Mouse (Mus musculus) kidney, adult 8-10 months (tissue): ENCODE measurements at regions not wholly inside any gene's neighbourhood (a gene's known extent, or its start where the extent isn't known, plus 50 kb on each side); places are given as distances from the start of the nearest gene placed in this dataset.

ENCODE experiments used
- DNase-seq, 2 experiments: peaks; one replicate each; pipeline ENCODE4 v3.0.0; 2022

DNA sequence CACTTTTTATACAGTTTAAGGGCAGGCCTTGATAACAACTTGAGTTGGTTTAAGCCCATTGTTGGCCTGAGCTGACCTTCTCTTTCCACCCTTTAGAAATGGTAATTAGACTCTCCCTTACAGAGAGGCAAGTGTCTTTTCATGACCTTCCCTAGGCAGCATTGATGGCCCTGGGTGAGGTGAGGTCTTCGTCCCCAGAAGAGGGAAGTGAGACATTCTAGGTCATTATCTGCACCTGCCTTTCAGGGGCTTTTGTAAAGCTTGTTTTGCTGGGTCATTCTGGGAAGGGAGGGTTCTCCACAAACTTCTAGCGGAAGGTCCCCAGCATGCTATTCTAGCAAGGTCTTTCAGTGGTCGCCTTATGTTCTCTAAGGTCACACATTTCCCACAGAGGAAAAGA lies 93.6 kb upstream of the Foxn2 start:
- no peak for DNase-seq

DNA sequence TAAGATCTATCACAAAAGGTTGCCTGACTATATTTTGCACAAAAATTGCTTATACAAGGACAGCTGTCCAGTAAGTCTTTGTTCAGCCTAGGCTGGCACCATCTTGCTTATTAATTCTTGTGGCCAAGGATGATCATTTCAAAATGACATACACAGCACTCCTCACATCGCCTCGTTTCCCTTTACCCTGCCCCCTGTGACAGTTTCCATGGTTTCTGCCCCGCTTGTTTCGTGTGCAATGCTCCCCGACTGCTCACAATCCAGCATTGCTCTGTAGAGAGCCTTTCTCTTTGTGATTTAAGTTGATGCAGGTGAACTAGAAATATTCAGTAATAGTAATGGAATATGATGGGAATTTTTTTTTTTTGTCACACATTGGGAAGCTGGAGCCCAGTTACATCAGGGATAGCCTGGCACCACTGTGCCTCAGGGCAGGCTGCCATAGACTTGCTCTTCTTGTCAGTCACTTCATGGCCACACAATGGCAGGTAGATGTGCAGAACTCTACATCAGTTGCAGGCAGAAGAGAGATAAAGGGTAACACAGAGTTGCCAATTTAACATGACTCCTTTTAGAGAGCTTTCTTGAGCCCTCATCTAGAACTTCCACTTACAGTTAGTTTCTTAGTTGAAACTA lies 90.6 kb upstream of the Foxn2 start:
- no peak for DNase-seq

DNA sequence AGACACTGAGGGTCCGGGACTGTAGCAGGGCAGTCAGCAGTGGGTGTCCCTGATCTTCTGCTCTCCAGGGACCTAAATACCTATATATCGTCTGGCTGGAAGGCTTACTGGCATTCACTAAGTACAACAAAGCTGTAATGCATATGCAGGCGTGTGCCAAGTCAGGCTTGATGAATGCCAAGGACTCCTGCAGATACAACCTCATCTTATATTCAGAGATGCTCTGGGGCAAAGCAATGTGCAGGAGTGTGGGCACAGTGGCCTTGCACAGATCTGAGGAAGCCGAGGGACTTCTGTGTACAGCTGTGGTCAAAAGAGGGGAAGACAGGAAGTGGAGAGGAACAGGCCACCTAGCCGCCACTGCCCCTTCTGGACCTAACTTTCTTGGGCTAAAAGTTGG lies 89.5 kb upstream of the Foxn2 start:
- no peak for DNase-seq

DNA sequence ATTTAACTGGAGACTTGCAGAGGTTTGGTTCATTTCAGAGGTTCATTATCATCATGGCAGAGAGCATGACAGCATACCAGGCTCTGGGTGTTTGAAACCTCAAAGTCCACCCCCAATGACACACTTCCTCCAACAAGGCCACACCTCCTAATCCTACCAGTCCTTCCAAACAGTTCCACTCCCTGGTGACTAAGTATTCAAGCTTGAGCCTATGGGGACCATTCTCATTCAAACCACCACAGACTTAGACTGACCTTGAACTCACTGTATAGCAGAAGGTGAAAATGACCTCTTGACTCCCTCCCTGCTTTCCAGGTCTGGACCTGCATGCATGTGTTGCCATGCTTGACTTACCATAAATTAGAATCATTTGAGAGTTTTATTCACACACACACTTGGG lies 87.6 kb upstream of the Foxn2 start:
- no peak for DNase-seq

DNA sequence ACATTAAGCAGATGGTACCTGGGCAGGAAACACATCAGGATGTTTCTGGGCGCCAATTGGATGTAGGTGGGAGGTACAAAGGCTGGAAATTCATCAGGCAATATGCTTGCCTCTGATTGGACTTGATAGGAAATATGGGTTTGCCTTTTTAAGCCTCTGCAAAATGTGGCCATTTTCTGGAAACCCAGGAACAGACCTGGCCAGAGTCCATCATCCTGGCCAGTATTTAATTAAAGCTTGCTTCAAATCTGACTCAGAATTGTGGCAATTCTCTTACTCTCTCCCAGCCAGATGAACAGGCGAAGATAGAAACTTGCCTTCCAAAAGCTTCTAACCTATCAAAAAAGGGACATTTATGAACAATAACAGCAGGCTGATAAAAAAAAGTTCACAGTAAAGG lies 79.3 kb upstream of the Foxn2 start:
- no peak for DNase-seq

DNA sequence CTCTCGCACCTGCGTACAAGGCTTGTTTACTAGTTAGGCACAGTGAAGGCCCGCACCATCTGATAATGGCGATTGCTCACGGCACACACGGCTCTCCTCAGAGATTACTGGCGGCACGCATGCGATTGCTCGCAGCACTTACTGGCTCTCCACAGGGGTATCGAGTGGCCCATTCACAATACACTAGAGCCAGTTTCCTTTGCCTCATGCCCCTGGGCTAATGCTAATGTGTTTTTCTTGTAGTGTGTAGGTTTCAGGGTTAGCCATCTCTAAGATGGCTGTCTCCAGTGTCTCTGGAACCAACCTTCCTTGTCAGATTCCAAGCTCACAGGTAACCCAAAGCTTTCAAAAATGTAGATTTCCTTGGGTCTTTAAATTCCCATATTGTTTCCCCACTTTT lies 78.1 kb upstream of the Foxn2 start:
- no peak for DNase-seq

DNA sequence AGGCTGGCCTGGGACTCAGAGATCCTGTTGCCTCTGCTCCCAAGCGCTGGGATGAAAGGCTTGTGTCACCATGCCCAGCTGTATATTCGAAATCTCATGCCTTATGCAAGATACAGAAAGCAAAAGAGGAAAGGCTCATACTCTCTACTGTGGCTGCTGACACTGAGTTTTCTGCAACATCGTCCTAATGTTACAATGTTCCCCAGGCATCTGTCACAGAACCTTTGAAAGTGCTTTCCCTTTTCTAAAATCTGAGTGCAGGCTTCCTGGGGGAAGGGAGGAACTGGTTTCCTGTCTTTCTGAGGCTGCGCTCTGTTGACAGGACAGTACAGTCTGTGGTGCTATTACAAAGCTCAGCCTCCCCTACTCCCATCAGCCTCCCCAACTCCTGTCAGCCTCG lies 72.6 kb upstream of the Foxn2 start:
- DNase-seq, result no peak

DNA sequence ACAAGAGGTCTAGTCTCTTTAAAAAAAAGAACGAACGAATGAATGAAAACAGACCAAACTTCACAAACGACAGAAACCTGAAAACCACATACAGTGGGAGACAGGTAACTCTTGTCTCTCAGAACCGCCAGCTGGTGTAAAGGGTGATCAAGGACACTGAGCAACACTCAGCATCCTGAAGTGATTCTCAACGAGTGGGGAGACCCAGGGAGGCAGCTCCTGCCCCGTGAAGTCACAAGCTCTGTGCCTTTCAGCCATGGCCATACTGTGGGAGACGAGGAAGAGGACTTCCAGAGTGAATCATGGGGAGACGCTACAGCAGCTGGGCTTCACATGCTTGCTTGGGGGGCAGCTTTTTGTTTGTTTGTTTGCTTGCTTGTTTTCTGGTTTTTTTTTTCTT lies 70.5 kb upstream of the Foxn2 start:
- DNase-seq, result no peak

DNA sequence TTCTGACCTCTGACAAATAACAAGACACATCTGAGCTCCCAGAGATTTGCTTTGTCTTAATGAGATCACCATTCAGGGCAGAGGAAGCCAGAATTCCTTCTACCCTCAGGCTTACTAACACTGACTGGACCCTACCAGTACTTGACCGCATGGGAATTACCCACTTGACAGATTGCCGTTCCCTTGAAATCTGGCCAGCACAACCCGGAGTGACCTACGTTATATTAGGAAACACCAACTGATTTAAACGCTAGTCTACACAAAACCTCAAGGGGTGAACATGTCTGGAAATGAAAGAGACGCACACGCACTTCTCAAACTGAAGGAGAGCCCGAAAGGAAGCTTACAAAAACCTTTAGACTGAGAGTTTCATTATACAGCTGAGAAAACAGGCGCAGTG lies 69.8 kb upstream of the Foxn2 start:
- DNase-seq, result no peak

DNA sequence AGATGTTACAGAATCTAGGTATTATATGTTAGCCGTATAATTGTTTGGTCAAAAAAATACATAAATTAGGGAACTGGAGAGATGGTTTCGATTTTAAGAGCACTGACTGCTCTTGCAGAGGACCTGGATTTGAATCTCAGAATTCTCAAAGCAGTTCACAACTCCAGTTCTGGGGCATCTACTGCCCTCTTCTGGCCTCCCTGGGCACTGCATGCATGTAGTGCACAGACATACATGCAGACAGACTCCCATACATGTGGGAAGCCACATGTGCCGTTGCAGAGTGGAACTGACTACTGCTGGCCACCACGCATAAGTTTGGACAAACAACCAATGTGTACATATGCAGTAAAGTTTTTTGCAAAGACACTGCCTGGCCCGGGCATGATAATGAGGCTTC lies 62.0 kb upstream of the Foxn2 start:
- no peak for DNase-seq

DNA sequence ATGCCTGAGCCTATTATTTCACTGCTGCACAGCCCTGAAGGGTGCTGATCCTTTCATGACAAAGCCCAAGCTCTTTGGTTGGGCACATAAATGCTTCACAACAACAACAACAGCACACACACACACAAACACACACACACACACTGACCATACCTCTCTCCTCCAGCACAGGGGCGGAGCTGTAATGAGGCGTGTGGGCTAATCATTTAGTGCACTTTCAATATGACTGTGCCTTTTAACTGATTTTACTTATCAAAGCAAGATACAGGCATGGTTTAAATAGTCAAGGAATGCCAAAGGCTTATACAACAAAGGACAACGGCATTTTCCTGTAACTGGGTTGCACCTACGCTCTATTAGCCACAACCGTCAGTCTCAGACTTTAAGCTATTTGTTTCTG lies 61.1 kb upstream of the Foxn2 start:
- DNase-seq, result no peak

DNA sequence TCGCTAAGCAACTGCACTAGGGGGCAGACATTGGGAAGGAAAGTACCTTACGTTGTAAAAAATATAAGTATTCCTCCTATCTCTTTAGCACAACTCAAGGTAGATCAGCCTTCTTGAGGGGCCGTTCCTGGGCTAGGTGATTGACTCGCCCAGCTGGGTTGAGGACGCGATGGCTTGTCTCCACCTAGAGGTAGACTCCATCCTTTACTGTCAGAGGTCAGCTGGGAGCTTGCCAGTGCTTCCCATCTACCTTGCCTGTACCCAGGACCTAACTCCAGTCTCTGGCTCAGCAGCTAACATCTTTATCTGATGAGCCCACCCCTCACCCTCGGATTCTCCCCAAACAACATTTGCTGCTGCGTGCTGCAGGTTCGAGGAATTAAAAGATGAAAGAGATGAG lies 59.4 kb upstream of the Foxn2 start:
- DNase-seq, result no peak

DNA sequence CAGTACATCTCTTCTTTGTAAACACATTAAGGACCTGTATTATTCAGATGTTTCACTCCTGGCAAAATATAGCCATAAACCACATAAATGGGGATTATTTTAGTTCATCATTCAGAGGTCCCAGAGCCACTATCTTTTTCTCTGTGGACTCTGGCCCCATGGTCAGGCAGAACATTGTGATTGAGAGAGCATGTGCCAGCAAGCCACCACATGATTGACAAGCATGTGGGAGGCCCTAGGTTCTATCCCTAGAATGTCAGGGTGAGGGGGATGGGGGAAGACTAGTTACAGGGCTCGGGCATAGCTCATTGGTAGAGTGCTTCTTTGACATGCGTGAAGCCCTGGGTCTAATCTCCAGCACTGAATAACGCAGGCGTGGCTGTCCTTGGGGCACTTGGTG lies 57.1 kb upstream of the Foxn2 start:
- no peak for DNase-seq

DNA sequence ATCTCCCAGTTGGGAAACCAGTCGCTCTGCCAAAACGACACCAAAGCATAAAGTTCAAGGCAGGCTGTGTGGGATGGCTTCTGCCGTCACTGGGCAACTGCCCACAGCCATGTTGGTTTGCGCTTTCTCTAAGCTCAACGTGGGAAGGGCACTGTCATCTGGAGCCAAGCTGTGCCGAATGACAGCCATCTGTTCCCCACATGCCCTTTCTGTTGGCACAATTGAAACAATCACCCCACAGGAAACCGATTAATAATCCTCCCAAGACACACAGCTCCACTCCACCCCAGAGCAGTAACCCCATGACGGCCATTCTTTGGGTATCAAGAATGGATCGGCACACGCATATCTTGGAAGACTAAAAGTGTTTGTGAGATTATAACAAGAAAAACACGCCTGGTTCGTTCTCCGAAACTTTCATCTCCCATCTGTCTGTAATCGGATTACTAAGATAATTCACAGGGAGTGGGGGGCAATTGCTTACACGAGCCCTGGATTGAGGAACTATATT lies 52.0 kb upstream of the Foxn2 start:
- DNase-seq, result no peak

DNA sequence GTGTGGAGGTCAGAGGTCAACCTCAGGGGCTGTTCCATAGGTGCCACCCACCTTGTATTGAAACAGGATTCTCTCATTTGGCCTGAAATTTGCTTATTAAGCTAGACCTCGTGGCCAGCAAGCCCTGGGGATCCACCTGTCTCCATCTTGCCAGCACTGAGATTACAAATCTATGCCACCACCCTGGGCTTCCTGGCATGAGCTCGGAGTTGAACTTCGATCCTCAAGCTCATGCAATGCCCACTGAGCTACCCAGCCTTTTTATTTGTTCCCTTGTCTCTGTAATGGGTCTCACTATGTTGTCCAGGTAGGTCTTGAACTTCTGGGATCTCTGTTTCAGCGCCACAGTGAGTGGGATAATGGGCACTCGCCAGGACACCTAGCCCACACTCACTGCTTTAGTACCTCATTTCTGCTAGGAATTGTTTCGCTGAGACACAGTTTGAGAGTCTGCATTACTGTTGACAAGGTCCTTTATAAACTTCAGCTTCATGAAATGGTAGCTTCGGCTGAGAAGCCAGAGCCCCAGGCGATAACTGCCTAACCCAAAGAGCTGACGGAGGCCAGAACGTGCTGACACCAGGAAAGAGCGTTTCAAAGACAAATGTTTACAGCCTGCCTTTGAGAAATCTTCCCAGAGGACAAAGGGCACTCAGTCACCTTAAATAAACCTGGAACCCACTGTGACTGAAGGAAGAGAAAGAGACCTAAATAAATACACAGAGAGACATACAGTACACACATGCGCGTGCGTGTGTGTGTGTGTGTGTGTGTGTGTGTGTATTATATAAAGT lies 50.6 kb upstream of the Foxn2 start:
- peak in 1 of 2 experiments; percentile 4 for DNase-seq
